Mouse (Mus musculus): ENCODE measurements at regions not wholly inside any gene's neighbourhood (a gene's known extent, or its start where the extent isn't known, plus 50 kb on each side); places are given as distances from the start of the nearest gene placed in this dataset.

- no peak for DNase-seq
Observed at GRCm38 (mm10) chr12:39831079-39831478, 206.7 kb downstream of the Arl4a start.

- no peak for DNase-seq
Observed at GRCm38 (mm10) chr12:39830530-39830929, 207.3 kb downstream of the Arl4a start.

GRCm38 (mm10) chr12:39822671-39823070 is 215.2 kb downstream of the Arl4a start:
- no peak for DNase-seq

- no peak for DNase-seq
Observed at GRCm38 (mm10) chr12:39801536-39801935, 236.3 kb downstream of the Arl4a start.

GRCm38 (mm10) chr12:39797843-39798242 is 240.0 kb downstream of the Arl4a start:
- no peak for DNase-seq

- DNase-seq, result no peak
Observed at GRCm38 (mm10) chr12:39796939-39797338, 240.9 kb downstream of the Arl4a start.

GRCm38 (mm10) chr12:39785026-39785425 is 252.8 kb downstream of the Arl4a start:
- DNase-seq, result no peak

- DNase-seq, result no peak
Observed at GRCm38 (mm10) chr12:39784532-39784931, 253.3 kb downstream of the Arl4a start.

GRCm38 (mm10) chr12:39776173-39776572 is 261.7 kb downstream of the Arl4a start:
- no peak for DNase-seq

- no peak for DNase-seq
Observed at GRCm38 (mm10) chr12:39766988-39767387, 270.8 kb downstream of the Arl4a start.

- DNase-seq, result no peak
Observed at GRCm38 (mm10) chr12:39763529-39763928, 274.3 kb downstream of the Arl4a start.

GRCm38 (mm10) chr12:39761946-39762345 is 275.9 kb downstream of the Arl4a start:
- DNase-seq, result no peak

- no peak for DNase-seq
Observed at GRCm38 (mm10) chr12:39761326-39761725, 276.5 kb downstream of the Arl4a start.

- DNase-seq, result no peak
Observed at GRCm38 (mm10) chr12:39757975-39758374, 279.9 kb downstream of the Arl4a start.

- no peak for DNase-seq
Observed at GRCm38 (mm10) chr12:39751850-39752249, 286.0 kb downstream of the Arl4a start.

GRCm38 (mm10) chr12:39742156-39743063 is 295.4 kb downstream of the Arl4a start:
- no peak for DNase-seq

GRCm38 (mm10) chr12:39741051-39741847 is 296.6 kb downstream of the Arl4a start:
- DNase-seq, result no peak

GRCm38 (mm10) chr12:39736966-39737365 is 300.9 kb downstream of the Arl4a start:
- no peak for DNase-seq

- DNase-seq, result no peak
Observed at GRCm38 (mm10) chr12:39736097-39736920, 301.5 kb downstream of the Arl4a start.

GRCm38 (mm10) chr12:39734176-39734575 is 303.6 kb downstream of the Arl4a start:
- DNase-seq, result no peak

- no peak for DNase-seq
Observed at GRCm38 (mm10) chr12:39731177-39731576, 306.6 kb downstream of the Arl4a start.

GRCm38 (mm10) chr12:39729255-39729654 is 308.6 kb downstream of the Arl4a start:
- no peak for DNase-seq

- no peak for DNase-seq
Observed at GRCm38 (mm10) chr12:39724172-39724571, 313.7 kb downstream of the Arl4a start.

Data from layer of hippocampus, postnatal 36 days (tissue).